Mouse (Mus musculus): ENCODE measurements around the gene Ssr4.

GRCm38 (mm10) chrX:73774168-73774760, 12.6 kb upstream of the Ssr4 start, which contains the start of gene Srpk3:
- TF ChIP-seq CTCF (IDR thresholded peaks at IDR 0.05; ENCODE audit: low read depth) (no peak), EP300 (optimal IDR thresholded peaks at IDR 0.05) (no peak)

Data from stomach, postnatal 0 days (tissue).